Mouse (Mus musculus): ENCODE results near the gene Umodl1.

The Umodl1 gene

DNA sequence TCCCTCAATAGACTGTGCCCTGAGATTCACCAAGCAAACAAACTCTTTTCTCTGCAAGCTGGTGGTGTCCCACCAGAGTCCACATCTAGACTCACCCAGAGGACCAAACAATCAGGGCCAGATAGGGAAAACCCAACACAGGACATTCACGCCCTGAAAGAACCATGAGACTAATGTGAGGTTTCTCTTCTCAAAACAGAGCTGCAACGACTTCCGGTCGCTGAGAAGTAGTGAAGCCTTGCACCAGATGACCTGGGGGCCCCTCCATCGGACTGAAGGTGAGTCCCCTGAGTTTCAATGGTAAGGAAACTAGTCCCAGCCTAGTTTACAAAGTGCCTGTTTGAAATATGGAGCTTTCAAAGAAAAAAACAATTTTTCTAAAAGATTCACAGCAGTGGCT lies 48.2 kb downstream of the Umodl1 start:
- DNase-seq, result no peak

GRCm38 (mm10) chr17:31005284-31005683 lies 50.8 kb downstream of the Umodl1 start:
- no peak for DNase-seq

DNA sequence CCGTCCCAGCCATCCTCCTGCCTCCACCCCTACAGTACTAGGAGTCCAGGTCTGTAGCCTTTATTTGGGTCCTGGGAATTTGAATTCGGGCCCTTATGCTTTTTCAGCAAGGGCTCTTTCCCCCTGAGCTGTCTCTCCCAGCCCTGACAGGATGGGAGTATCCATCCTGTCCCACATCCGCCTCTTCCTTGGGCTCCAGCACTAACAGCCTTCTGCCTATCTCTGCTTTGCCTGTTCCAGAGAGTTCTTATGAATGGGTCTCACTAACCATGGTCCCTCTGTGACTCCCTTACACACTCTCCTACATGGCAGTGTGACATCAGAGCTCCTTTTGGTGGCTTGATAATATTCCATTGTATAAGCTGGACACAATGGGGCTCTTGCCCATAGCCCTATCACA lies 52.9 kb downstream of the Umodl1 start:
- DNase-seq, result no peak

GRCm38 (mm10) chr17:31008416-31008815 lies 54.0 kb downstream of the Umodl1 start:
- DNase-seq, result peak; percentile 71

DNA sequence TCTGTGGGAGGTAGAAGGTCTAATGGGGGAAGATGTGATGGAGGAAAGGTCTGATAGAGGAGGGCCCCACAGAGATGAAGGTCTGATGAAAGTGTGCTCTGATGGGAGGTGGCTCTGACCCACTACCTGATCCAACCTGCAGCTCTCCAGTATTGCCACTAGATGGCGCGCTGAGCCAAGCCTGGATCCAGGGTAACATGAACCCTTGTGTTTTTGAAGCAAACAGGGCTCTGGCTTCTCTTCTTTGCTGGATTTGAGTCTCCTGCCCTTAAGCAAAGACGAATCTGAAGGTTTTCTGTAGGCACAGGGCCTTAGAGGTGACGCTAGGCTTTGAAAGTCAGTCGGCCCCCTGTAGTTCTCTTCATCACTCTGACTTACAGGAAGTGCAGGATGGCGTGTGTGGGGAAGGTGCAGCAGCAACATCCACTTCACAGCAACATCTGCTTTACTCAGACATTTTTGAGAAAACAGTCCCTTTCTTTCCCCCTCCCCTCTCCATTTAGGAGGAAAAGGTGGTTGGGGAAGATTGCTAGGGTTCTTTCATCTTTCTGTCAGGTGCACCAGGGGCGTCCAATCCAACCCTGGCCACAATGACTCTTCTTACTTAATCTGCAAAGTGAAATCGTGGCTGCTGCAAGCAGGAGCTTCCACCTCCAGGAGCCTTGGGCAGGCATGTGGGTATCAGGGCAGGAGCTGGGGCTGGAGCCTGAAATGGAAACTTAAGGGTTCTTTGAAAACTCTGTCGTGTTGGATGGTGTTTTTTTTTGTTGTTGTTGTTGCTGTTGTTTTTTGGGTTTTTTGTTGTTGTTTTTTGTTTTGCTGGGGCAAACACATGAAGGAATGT lies 57.3 kb downstream of the Umodl1 start:
- DNase-seq, result peak; percentile 70

- DNase-seq, result peak; percentile 71
Measured at GRCm38 (mm10) chr17:31018267-31018666, 63.8 kb downstream of the Umodl1 start.

DNA sequence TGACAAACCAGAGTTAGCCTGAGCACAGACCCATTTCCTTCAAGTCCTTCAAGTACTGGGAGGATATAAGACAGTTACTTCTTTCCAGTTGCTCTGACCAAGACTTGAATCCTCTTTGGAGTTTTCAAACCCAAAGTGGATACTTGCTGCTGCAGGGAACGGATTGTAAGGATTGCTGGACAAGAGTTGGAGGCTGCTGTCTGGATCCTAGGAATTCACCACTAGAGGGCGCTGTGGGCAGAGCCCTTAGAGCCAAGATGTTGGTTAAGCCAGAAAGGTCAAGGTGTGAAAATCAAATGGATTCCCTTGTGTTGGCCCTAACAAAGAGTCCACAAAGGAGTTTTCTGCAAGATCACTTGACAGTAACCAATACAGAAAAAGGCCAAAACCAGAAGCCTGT lies 65.1 kb downstream of the Umodl1 start:
- peak; percentile 78 for DNase-seq

GRCm38 (mm10) chr17:31020078-31020477 lies 65.6 kb downstream of the Umodl1 start:
- no peak for DNase-seq

- no peak for DNase-seq
Measured at GRCm38 (mm10) chr17:31021276-31021675, 66.8 kb downstream of the Umodl1 start.

DNA sequence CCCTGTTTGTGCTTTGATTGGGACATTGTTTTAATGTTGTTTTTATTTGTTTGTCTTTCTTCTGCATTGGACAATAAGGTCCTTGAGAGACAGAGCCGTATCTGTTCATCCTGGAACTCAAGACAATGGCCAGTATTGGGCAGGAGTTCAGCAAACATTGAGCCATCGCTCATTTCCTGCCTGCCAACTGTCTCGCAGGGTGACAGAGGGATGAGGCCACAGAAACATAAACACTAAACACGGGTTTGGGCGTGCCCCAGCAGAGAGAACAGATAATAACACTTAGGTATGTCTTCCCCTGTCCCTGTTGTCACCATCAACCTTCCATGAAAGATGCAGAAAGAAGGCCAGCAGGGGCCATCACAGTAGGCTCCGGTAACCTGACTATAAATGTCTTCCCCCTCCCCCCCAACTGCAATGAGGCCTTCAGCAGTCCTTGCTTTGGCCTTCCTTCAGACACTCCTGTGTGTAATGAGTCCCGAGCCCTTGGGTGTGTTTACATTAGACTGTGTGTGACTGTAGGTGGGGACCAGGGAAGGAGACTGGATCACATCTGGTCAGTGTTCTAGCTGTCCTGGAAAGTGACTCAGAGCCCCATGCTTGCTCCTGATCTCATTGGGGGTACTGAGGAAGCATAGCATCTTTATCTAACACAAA lies 69.8 kb downstream of the Umodl1 start:
- DNase-seq, result no peak

DNA sequence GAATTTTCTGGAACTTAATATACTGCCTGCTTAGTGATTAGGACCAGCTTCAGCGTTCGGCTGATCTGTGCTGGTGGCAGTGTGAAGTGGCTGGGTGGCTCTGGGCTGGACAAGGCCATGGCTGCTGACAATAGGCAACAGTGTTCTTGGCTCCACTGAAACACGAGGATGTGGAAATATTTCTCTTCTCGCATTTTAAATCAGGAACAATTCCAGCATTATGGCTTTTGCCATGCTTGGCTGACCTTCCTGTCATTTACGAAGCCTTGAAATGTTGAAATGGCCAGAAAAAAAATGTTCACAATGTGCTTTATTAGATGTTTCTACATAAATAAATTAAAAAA lies 70.3 kb downstream of the Umodl1 start:
- no peak for DNase-seq

DNA sequence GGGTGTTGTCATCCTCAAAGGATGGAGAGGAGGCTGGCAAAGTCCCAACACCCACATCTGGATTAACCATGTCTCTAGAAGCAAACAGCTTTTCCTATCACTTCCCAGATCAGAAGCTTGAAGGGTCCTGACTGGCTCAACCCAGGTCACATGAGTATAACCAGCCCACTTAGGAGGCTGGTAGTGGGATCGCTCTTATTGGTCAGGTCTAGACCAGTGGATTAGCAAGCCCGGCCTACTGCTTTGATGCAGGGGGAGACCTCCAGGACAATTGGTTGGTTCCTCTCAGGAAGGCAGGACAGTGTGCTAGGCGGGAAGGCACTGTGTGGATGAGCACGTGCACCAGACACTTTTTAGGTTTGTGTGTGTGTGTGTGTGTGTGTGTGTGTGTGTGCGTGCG lies 72.5 kb downstream of the Umodl1 start:
- no peak for DNase-seq

DNA sequence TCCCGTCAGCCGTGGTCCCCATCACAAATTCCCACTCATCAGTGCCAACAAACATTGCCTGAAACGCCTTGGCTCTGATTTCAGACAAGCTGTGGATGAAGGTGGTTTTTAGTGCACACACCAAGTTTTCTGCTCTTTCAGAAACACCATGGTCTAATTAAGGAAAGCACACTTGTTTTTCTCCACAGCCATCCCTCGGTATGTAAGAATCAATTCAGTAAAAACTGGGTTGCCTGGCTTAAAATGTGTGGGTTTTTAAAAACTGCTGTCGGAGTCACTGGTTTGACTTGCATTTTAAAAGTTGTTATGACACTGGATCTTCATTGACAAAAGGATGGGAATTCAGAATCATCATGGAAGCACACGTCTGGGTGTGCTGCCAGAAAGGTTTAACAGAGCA lies 73.3 kb downstream of the Umodl1 start:
- no peak for DNase-seq

DNA sequence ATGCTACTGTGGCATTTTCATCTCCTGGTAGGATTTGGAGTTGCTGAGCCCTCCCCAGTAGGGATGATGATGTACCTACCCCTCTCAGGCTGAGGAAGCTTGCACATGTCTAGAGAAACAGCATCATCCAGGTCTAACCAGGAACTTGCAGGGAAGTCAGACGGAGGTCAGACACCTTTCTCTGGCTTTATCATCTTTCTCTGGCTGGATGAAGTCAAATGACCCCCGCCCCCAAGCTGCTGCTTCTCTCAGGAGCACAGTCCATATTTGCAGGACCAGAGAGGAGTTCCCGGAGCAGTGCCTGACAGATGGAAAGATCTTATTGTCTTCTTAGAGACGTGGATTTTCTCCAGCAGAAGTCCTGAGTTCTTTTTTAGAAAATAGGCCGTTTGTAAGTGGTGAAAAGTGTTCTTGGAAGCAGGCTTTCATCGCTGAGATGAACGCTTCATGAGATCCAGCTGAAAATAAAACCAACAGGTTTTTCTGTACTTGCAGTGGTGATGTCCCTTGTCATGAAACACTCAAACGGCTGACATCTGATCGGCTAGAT lies 74.5 kb downstream of the Umodl1 start:
- no peak for DNase-seq

GRCm38 (mm10) chr17:31029407-31029806 lies 75.0 kb downstream of the Umodl1 start:
- DNase-seq, result no peak

- DNase-seq, result no peak
Measured at GRCm38 (mm10) chr17:31032341-31032740, 77.9 kb downstream of the Umodl1 start.

DNA sequence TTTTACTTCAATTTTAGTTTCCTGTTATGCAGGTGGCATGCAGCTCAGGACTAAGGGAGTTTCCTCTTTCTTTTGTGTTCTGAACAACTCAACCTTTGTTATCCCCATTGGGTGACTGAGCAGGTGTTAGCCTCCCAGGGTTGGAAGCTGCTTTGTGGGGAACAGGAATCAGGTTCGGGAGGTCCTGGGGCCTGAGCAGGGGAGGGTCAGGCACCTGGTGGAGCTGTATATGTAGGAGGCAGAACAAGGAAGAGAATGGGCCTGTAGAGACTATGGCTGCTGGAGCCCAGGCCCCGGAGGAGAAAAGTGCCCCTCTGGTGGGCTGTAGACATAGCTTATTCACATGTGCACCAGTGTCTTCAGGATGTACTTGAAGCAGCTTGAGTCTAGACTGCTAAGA lies 78.8 kb downstream of the Umodl1 start:
- DNase-seq, result peak; percentile 42

DNA sequence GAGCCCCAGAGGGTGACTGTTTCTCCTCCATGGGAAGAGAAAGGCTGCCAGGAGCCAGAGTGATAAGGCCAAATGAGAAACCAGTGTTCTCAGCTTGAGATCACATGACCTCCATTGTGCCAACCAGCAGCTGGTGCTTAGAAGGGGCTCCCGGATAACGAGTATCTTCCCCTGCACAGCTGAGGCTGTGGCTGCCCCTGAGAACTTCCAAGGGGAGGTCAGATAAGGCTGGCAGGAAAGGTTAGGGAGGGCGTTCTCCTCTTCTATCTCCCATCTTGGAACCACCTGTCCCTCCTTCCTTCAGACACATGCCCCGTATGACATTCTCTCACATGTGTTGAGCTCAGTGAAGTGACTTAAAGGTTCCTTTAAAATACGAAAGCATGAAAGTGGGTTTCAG lies 79.7 kb downstream of the Umodl1 start:
- peak; percentile 65 for DNase-seq

DNA sequence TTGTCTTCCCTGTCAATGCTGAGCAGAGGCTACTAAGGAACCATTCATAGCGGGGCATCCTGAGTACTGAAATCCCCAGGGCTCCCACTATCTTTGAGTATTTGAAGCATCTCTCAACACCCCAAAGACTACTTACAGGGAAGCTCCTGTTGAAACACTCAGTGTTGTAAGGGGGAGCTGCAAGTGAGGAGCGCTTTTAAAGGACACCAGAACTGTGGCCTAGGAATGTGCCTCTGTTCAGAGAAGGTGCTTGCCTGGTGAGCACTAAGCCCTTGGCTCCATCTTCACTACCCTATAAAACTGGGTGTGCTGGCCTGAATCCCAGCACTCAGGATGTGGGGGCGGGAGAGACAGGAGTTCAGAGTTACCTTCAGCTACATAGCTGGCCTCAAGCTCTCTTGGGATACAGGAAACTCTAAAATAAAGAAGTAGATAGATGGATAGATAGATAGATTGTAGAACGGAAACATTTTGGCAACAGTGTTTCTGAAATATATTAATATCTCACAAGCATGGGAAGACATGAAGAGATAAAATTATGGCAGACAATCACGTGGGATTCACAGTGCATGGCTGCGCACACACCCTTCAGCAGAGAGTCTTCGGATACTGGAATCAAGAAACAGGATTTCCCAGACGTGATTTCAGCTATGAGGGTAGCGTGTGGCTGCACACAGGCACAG lies 80.4 kb downstream of the Umodl1 start:
- DNase-seq, result peak; percentile 12

DNA sequence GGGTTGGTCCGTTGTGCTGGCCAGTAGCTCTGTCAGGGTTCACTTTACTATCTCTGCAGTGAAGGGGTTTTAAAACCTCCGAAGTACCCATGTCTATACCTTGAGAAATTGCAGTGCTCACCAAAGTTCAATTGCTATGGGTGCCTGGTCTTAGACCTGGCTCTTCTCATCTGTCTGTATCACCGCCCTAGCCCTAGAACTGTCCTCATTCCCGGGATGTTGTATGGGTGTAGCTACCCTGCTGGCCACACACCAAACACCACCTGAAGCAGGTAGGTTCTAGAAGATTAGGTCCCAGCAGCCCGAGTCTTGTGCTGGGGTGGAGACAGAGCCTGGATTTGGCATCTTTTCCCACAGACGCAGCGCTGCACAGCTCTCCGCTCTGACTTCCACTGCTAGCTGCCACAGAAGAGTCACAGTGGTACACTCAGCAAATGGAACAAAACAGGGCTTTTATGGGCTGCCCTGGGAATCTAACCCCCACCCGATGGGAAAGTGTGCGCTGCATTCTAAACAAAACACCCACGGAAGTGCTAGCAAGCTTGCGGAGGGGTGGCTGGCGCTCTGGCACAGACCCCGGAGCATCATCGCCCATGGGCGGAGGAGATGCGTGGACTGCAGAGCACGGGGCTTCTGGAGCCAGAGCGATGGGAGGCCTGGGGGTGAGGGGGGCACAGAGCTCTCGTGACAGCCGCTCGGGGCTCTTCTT lies 81.9 kb downstream of the Umodl1 start:
- no peak for DNase-seq

DNA sequence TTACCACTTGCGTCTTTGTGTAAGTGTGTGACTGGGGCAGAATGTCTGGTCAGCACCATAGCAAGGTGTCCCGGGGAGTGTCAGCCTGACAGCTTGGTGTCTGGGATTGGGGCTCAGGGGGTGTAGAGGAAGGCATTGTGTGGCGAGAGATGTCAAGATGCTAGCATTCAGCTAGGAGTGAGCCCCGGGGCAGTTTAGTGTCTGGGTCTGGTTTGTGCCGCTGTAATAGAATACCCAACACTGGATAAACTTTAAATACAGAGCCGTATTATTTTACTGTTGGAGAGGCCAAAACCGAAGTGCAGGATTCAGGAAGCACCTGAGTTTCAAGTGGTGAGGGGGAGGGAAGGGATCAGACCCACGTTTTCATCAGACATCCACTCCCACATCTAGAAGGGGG lies 82.9 kb downstream of the Umodl1 start:
- no peak for DNase-seq

GRCm38 (mm10) chr17:31038381-31038780 lies 83.9 kb downstream of the Umodl1 start:
- DNase-seq, result peak; percentile 9

DNA sequence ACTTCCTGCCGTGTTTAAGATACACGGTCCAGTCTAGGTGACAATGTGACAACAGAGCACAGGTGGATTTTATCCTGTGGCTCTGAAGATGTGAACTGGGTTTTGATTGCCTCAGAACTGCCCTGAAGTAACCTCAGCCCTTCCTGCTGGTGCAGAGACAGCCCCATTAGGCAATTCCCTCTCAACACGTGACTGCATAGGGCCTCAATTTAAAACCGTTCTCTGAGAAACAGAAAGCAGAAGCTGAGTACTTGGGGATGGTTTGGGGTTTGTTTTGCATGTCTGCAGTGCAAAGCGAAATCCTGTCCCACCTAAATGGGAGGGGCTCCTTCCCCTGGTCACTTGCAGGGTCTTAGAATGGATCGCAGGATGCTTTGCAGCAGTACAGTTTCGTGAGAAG lies 85.2 kb downstream of the Umodl1 start:
- peak; percentile 32 for DNase-seq
